Mouse (Mus musculus) heart, adult 18-20 months (tissue): ENCODE results near the gene Ywhah. TPM values are rescaled to one million over a fixed set of nuclear protein-coding genes. Genes with fewer than 3 reads are reported as not detected.
"Not testable (repeated sequence)": the region's sequence is repeated elsewhere in the genome, so short reads cannot be mapped to it uniquely, and the experiment has no call there.

Experiments used
- DNase-seq, 2 experiments: peaks; one replicate each; pipeline ENCODE4 v3.0.0; 2021 to 2022; ENCODE audit warnings: mixed read lengths in 1 of 2
- total RNA-seq, 2 experiments: library from RNA; stranded (reverse); gene quantifications; 2 replicates each; pipeline ENCODE4 v1.2.3; 2021

Gene Ywhah
- total RNA-seq, 2 experiments from 2014 or later, result 90.3 TPM

- no peak for DNase-seq
Measured at GRCm38 (mm10) chr5:33011132-33012106, 7.2 kb upstream of the Ywhah start.

GRCm38 (mm10) chr5:33014096-33014495, 4.5 kb upstream of the Ywhah start:
- no peak for DNase-seq

GRCm38 (mm10) chr5:33015579-33015978, 3.0 kb upstream of the Ywhah start:
- DNase-seq, result no peak

- no peak for DNase-seq
Measured at GRCm38 (mm10) chr5:33018189-33018560, 441 bp upstream of the Ywhah start.

- no peak for DNase-seq
Measured at GRCm38 (mm10) chr5:33019426-33019821, 808 bp downstream of the Ywhah start.

- peak in 1 of 2 experiments; percentile 46 for DNase-seq
Measured at GRCm38 (mm10) chr5:33021622-33022021, 3.0 kb downstream of the Ywhah start.

- no peak for DNase-seq
Measured at GRCm38 (mm10) chr5:33023337-33023736, 4.7 kb downstream of the Ywhah start.

GRCm38 (mm10) chr5:33024474-33024873, 5.9 kb downstream of the Ywhah start:
- DNase-seq, result no peak

- no peak for DNase-seq
Measured at GRCm38 (mm10) chr5:33028656-33029055, 10.0 kb downstream of the Ywhah start.

- no peak for DNase-seq
Measured at GRCm38 (mm10) chr5:33030425-33031175, 12.0 kb downstream of the Ywhah start.

- no peak for DNase-seq
Measured at GRCm38 (mm10) chr5:33032036-33032773, 13.6 kb downstream of the Ywhah start.

GRCm38 (mm10) chr5:33033121-33033520, 14.5 kb downstream of the Ywhah start:
- DNase-seq, result peak; percentile 77 to 90

GRCm38 (mm10) chr5:33033633-33034032, 15.0 kb downstream of the Ywhah start:
- DNase-seq, result not testable (repeated sequence)

- DNase-seq, result no peak
Measured at GRCm38 (mm10) chr5:33034100-33034499, 15.5 kb downstream of the Ywhah start.

- DNase-seq, result no peak
Measured at GRCm38 (mm10) chr5:33034916-33035315, 16.3 kb downstream of the Ywhah start.

- no peak for DNase-seq
Measured at GRCm38 (mm10) chr5:33038656-33039509, 20.3 kb downstream of the Ywhah start.

- DNase-seq, result peak; percentile 38 to 86
Measured at GRCm38 (mm10) chr5:33039510-33039911, 20.9 kb downstream of the Ywhah start.

GRCm38 (mm10) chr5:33040735-33041134, 22.1 kb downstream of the Ywhah start:
- not testable (repeated sequence) for DNase-seq

- DNase-seq, result no peak
Measured at GRCm38 (mm10) chr5:33043397-33043796, 24.8 kb downstream of the Ywhah start.

GRCm38 (mm10) chr5:33044636-33045315, 26.2 kb downstream of the Ywhah start:
- DNase-seq, result no peak

- DNase-seq, result no peak
Measured at GRCm38 (mm10) chr5:33045316-33045705, 26.7 kb downstream of the Ywhah start.
